Mouse (Mus musculus) midbrain, postnatal 0 days (tissue): ENCODE data around the gene Arrdc2. TPM values are rescaled to one million over a fixed set of nuclear protein-coding genes. Genes with fewer than 3 reads are reported as not detected.
A peak's percentile ranks its signal among the peaks of the same experiment; 100 is the strongest.

Experiments used
- ATAC-seq: fragments of 200-750 bp; cut with Nextera tagmentation; 2 replicates; pipeline ENCODE4 v1.8.0; 2017; ENCODE audit warnings: moderate number of reproducible peaks, mild to moderate bottlenecking, moderate TSS enrichment, moderate library complexity; ENCODE audit not compliant: low FRiP score
- DNase-seq: peaks from one replicate; pipeline ENCODE4 v3.0.0-alpha.2; 2015; ENCODE audit warnings: low spot score
- H3K27ac ChIP-seq: fragments of 300-500 bp; sonication (generic); 2 replicates; pipeline ENCODE4 v1.5.1; 2014; ENCODE audit warnings: low read depth, mild to moderate bottlenecking, low read length, mixed read lengths
- H3K27me3 ChIP-seq: fragments of 300-500 bp; sonication (generic); 2 replicates; pipeline ENCODE4 v1.6.1; 2014; ENCODE audit warnings: low read length, control low read depth, mixed read lengths; ENCODE audit not compliant: insufficient read depth
- H3K36me3 ChIP-seq: fragments of 300-500 bp; sonication (generic); 2 replicates; pipeline ENCODE4 v1.6.1; 2014; ENCODE audit warnings: low read length, control low read depth, mixed read lengths; ENCODE audit not compliant: insufficient read depth
- H3K4me1 ChIP-seq: fragments of 300-500 bp; sonication (generic); 2 replicates; pipeline ENCODE4 v1.6.1; 2014; ENCODE audit warnings: mild to moderate bottlenecking, control low read depth, antibody characterized with exemption, low read length, mixed read lengths; ENCODE audit not compliant: insufficient read depth
- H3K4me2 ChIP-seq: fragments of 300-500 bp; sonication (generic); 2 replicates; pipeline ENCODE4 v1.6.1; 2014; ENCODE audit warnings: low read depth, mild to moderate bottlenecking, low read length, mixed read lengths; ENCODE audit not compliant: poor library complexity, severe bottlenecking
- H3K4me3 ChIP-seq: fragments of 300-500 bp; sonication (generic); 2 replicates; pipeline ENCODE4 v1.5.1; 2014; ENCODE audit warnings: low read depth, mild to moderate bottlenecking, low read length, moderate library complexity
- H3K9ac ChIP-seq: fragments of 300-500 bp; sonication (generic); replicated peaks from 2 replicates; pipeline ENCODE4 v1.6.1; 2014; ENCODE audit warnings: mild to moderate bottlenecking, low read length, moderate library complexity, mixed read lengths; ENCODE audit not compliant: poor library complexity, severe bottlenecking
- H3K9me3 ChIP-seq: fragments of 300-500 bp; sonication (generic); 2 replicates; pipeline ENCODE4 v1.6.1; 2016; ENCODE audit warnings: low read length, control low read depth
- CTCF ChIP-seq: IDR thresholded peaks from 2 replicates; pipeline ENCODE4 v1.5.1; 2016; ENCODE audit warnings: antibody characterized with exemption, mild to moderate bottlenecking
- WGBS: fragments of 180-500 bp; shearing (Covaris S2); extraction: QIAGEN DNeasy Blood & Tissue Kit; methylation state at CpG from one replicate; pipeline ENCODE4 v1.1.7; 2014; 5-methylcytosine and 5-hydroxymethylcytosine counted together
- polyA plus RNA-seq: library from polyadenylated mRNA; unstranded; fragments of >200 nt; fragmentation: Nextera tagmentation; extraction: Ambion mirVana; gene quantifications from 2 replicates; pipeline ENCODE4 v1.2.1, GENCODE M21; 2015
- total RNA-seq: library from RNA; depleted of rRNA; stranded (reverse); fragments of >200 nt; gene quantifications from 2 replicates; pipeline ENCODE4 v1.2.3, GENCODE M21; 2014; rRNA removed

Gene Arrdc2
- total RNA-seq: 13.6 TPM in 2 replicates
- 6.0 and 6.6 TPM in 2 replicates for polyA plus RNA-seq

DNA sequence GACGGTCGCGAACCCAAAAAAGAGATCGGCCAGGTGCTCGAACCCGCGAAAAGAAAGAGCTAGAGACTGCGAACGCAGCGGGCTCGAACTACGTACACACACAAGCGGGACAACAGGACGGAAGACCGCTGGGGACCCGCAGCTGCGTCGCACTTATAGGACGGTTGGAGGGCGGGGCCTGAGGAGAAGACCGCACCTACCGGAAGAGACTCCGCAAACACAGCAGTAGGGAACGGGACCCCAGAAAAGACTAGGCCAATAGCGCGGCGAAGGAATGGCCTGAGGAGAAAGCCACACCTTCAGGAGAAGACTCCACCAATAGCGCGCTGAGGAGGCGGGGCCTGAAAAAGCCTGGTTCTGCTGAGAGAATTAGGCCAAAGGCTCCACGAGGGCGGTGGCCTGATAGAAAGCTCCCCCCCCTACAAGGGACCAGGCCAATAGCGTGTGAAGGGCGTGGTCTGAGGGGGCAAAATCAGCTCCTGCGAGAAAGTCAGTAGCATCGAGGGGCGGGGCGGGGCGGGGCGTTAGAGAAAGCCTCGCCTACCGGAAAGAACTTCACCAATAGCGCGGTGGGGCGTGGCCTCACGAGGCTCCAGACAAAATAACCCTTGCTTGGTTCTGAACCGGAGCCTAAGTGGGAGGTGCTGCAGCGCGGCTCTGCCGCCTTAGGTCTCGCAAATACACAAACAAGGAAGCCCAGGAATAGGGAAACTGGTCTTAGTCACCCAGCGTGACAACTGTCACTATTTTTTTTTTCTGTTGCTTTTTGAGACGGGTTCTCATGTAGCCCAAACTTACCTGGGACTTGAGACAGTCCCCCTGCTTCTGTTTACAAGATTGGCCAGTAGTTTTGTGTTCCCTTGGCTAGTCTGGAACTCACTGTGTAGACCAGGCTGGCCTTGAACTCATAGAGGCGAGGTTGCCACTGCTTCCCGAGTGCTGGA is at the start of gene Arrdc2:
Gene Arrdc2, minus strand, starts transcription at position 313 of the 944 bp plus-strand sequence.
- Histone ChIP-seq H3K4me2 (peak within 1 kb of the TSS; percentile 51), H3K9ac (peak within 1 kb of the TSS; percentile 71), H3K36me3 (peaks cover 6% of the 10 kb centered on the region; the same call in 1 of the 2 replicates), H3K4me1 (no peaks in the 10 kb centered on the region), H3K4me3 (peak within 1 kb of the TSS; percentile 46), H3K27me3 (no peaks in the 10 kb centered on the region), H3K9me3 (no peaks in the 10 kb centered on the region), H3K27ac (peak within 1 kb of the TSS; percentile 83)
- TF ChIP-seq CTCF: peak; percentile 11; the same call in 1 of the 2 replicates
- DNase-seq: peak; percentile 100
- peak; percentile 96 for ATAC-seq
- WGBS: 2% methylated on average over 55 of the region's 55 CpGs

DNA sequence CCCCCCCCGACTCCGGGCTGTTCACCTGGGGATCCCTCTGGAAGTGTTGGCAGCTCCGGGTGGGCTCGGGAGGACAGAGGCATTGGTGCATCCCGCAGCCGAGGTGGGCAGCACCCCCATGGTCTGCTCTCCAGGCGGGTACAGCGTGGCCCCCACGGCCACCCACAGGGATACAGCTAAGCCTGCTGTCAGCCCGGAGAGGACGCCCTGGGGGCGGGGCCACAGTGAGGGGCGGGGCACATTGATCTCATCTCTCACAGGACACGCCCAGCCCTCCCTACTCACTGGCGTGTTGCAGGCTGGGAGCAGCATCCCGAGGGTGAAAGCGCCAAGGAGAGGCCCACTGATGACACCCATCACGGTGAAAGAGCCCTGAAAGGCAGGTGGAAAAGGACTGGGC is 48.1 kb upstream of the Arrdc2 start:
- ATAC-seq (no peak), DNase-seq (no peak)
- no peak overlapping the region for H3K27ac ChIP-seq
- H3K4me3 ChIP-seq: no peak overlapping the region
- peaks cover 13% of the 10 kb centered on the region; the same call in 1 of the 2 replicates for H3K27me3 ChIP-seq
- no peak overlapping the region for H3K4me2 ChIP-seq
- no peak overlapping the region for H3K9ac ChIP-seq
- H3K9me3 ChIP-seq: no peaks in the 10 kb centered on the region
- no peaks in the 10 kb centered on the region for H3K4me1 ChIP-seq
- WGBS: 5% methylated on average over 16 of the region's 18 CpGs
- TF ChIP-seq CTCF: no peak
- H3K36me3 ChIP-seq: no peaks in the 10 kb centered on the region

DNA sequence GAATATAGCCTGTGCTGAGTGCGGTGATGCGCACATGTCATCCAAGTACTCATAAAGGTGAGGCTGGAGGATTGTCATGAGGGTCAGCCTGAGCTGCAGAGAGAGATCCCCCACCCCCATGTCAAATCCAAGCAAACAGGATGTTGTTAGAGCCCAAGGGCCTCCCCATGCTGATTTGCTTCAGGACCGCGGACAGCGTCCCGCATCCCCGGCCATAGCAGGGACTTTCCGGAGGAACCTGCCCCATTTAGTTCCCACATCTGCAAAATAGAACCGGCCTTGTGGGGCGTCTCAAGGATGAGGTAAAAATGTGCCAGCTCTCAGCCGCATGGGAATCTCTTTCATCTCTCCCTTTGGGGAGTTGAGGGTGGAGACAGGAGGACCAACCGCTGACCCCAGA is 46.1 kb upstream of the Arrdc2 start:
- Histone ChIP-seq H3K4me1 (no peaks in the 10 kb centered on the region), H3K27me3 (no peaks in the 10 kb centered on the region), H3K36me3 (no peaks in the 10 kb centered on the region), H3K27ac (no peak overlapping the region), H3K4me2 (no peak overlapping the region), H3K9ac (no peak overlapping the region), H3K9me3 (no peaks in the 10 kb centered on the region), H3K4me3 (no peak overlapping the region)
- no peak for TF ChIP-seq CTCF
- ATAC-seq (no peak), DNase-seq (no peak)
- WGBS: 21% methylated on average over 12 of the region's 12 CpGs

DNA sequence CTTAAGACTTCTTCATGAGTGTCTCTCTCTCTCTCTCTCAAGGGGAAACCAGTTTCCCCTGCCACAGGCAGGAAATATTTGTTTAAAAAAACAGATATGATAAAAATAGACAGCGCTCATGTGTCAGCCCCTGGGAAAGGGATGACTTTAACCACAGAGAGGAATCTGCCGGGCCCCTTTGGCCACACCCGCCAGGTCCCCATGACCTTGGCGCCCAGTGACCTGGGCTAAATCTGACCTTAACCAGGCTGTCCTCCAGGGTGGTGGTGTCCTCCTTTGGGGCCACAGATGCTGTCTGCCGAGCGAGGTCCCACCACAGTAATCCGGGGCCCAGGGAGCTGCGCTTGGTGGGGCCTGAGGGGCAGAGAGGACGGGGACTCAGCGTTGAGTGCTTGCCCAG is 45.2 kb upstream of the Arrdc2 start:
- H3K4me1 ChIP-seq: no peaks in the 10 kb centered on the region
- no peak overlapping the region for H3K27ac ChIP-seq
- ATAC-seq (no peak), DNase-seq (no peak)
- H3K9me3 ChIP-seq: no peaks in the 10 kb centered on the region
- 89% methylated on average over 10 of the region's 10 CpGs for whole genome bisulfite sequencing
- TF ChIP-seq CTCF: no peak
- no peak overlapping the region for H3K4me2 ChIP-seq
- no peaks in the 10 kb centered on the region for H3K27me3 ChIP-seq
- no peaks in the 10 kb centered on the region for H3K36me3 ChIP-seq
- no peak overlapping the region for H3K4me3 ChIP-seq
- H3K9ac ChIP-seq: no peak overlapping the region

DNA sequence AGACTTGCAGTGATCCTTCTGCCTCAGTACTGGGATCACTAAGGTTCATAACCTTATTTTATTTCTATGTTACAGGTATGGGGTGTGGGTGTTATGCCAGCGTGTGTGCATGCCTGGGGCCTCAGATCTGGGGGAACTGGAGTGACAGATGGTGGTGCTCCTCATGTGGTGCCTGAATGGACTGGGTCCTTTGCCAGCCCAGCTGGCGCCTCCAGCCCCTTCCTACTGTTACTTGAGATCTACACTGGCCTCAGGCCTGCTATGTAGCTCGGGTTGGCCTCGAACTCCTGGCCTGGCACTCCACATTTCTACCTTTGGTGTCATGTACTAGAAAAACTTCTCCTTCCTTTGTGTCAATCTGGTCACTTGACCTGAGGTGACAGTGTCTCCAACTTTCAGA is 44.7 kb upstream of the Arrdc2 start:
- Histone ChIP-seq H3K4me1 (no peaks in the 10 kb centered on the region), H3K27ac (no peak overlapping the region), H3K4me2 (no peak overlapping the region), H3K4me3 (no peak overlapping the region), H3K9ac (no peak overlapping the region), H3K36me3 (no peaks in the 10 kb centered on the region), H3K9me3 (no peaks in the 10 kb centered on the region), H3K27me3 (no peaks in the 10 kb centered on the region)
- no peak for DNase-seq
- WGBS: 77% methylated on average over 4 of the region's 4 CpGs
- ATAC-seq: no peak
- TF ChIP-seq CTCF: no peak

DNA sequence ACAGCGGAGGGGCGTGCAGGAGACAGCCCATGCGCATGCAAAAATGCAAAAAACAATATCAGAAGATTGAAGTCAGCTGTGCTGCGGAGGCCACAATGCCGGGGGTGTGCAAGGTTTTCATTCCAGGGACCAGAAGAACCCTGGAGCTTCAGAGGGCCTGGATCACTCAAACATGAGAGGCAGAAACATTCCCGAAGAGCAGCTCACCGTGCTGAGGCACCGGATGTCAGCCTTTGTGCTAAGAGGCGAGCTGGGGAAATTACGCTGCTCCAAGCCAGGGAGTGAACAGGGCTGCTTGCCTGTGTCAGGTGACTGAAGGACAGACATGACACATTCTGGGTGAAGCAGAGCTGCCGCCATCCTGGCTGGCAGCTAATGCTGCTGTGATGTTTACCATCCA is 41.0 kb upstream of the Arrdc2 start:
- ATAC-seq (no peak), DNase-seq (no peak)
- no peak overlapping the region for H3K4me3 ChIP-seq
- H3K9me3 ChIP-seq: no peaks in the 10 kb centered on the region
- 29% methylated on average over 11 of the region's 11 CpGs for WGBS
- no peaks in the 10 kb centered on the region for H3K4me1 ChIP-seq
- no peak overlapping the region for H3K27ac ChIP-seq
- H3K4me2 ChIP-seq: no peak overlapping the region
- no peak for TF ChIP-seq CTCF
- H3K9ac ChIP-seq: peak overlapping the region; percentile 33; the same call in 1 of the 2 replicates
- no peaks in the 10 kb centered on the region for H3K36me3 ChIP-seq
- no peaks in the 10 kb centered on the region for H3K27me3 ChIP-seq
